Mouse (Mus musculus): ENCODE measurements around the gene Auh.

The Auh gene

GRCm38 (mm10) chr13:52921966-52922365 is 7.5 kb downstream of the Auh start:
- no peak for DNase-seq (ENCODE audit: low spot score)

GRCm38 (mm10) chr13:52921065-52921825 is 8.2 kb downstream of the Auh start:
- DNase-seq (ENCODE audit: low spot score): no peak

GRCm38 (mm10) chr13:52919790-52920352 is 9.6 kb downstream of the Auh start:
- no peak for DNase-seq (ENCODE audit: low spot score)

GRCm38 (mm10) chr13:52918333-52918732 is 11.1 kb downstream of the Auh start:
- DNase-seq (ENCODE audit: low spot score): no peak

GRCm38 (mm10) chr13:52914591-52915110 is 14.8 kb downstream of the Auh start:
- DNase-seq (ENCODE audit: low spot score): no peak

GRCm38 (mm10) chr13:52913926-52914325 is 15.6 kb downstream of the Auh start:
- DNase-seq (ENCODE audit: low spot score): no peak

- DNase-seq (ENCODE audit: low spot score): no peak
These were observed 17.0 kb downstream of the Auh start for GRCm38 (mm10) chr13:52912495-52912894.

- DNase-seq (ENCODE audit: low spot score): no peak
These were observed 18.2 kb downstream of the Auh start for GRCm38 (mm10) chr13:52911259-52911658.

- no peak for DNase-seq (ENCODE audit: low spot score)
These were observed 23.2 kb downstream of the Auh start for GRCm38 (mm10) chr13:52906296-52906695.

- no peak for DNase-seq (ENCODE audit: low spot score)
These were observed 25.3 kb downstream of the Auh start for GRCm38 (mm10) chr13:52904175-52904574.

- no peak for DNase-seq (ENCODE audit: low spot score)
These were observed 25.7 kb downstream of the Auh start for GRCm38 (mm10) chr13:52903767-52904166.

- no peak for DNase-seq (ENCODE audit: low spot score)
These were observed 27.0 kb downstream of the Auh start for GRCm38 (mm10) chr13:52902517-52902916.

GRCm38 (mm10) chr13:52899664-52900063 is 29.8 kb downstream of the Auh start:
- DNase-seq (ENCODE audit: low spot score): no peak

GRCm38 (mm10) chr13:52897806-52898205 is 31.7 kb downstream of the Auh start:
- no peak for DNase-seq (ENCODE audit: low spot score)

GRCm38 (mm10) chr13:52892791-52893190 is 36.7 kb downstream of the Auh start:
- no peak for DNase-seq (ENCODE audit: low spot score)

GRCm38 (mm10) chr13:52892065-52892503 is 37.4 kb downstream of the Auh start:
- no peak for DNase-seq (ENCODE audit: low spot score)

- DNase-seq (ENCODE audit: low spot score): no peak
These were observed 39.2 kb downstream of the Auh start for GRCm38 (mm10) chr13:52890313-52890712.

GRCm38 (mm10) chr13:52886779-52887178 is 42.7 kb downstream of the Auh start:
- no peak for DNase-seq (ENCODE audit: low spot score)

GRCm38 (mm10) chr13:52883960-52884326 is 45.5 kb downstream of the Auh start:
- no peak for DNase-seq (ENCODE audit: low spot score)

- no peak for DNase-seq (ENCODE audit: low spot score)
These were observed 46.2 kb downstream of the Auh start for GRCm38 (mm10) chr13:52883084-52883959.

- no peak for DNase-seq (ENCODE audit: low spot score)
These were observed 49.1 kb downstream of the Auh start for GRCm38 (mm10) chr13:52880386-52880785.

- DNase-seq (ENCODE audit: low spot score): no peak
These were observed 49.6 kb downstream of the Auh start for GRCm38 (mm10) chr13:52879918-52880317.

GRCm38 (mm10) chr13:52879291-52879690 is 50.2 kb downstream of the Auh start:
- DNase-seq (ENCODE audit: low spot score): no peak
